Mouse (Mus musculus): Measurements from ENCODE around the gene Asb6.
A peak's percentile ranks its signal among the peaks of the same experiment; 100 is the strongest.

Asb6 gene

GRCm38 (mm10) chr2:30834373-30835022 lies 4.4 kb upstream of the Asb6 start, which contains the start of gene Prrx2:
TSS of gene Prrx2 (plus strand) at chr2:30834972.
- no peak for DNase-seq (ENCODE audit: low spot score)

GRCm38 (mm10) chr2:30833644-30834043 lies 3.5 kb upstream of the Asb6 start:
- DNase-seq (ENCODE audit: low spot score) = no peak

GRCm38 (mm10) chr2:30829315-30829714 lies 818 bp downstream of the Asb6 start:
- no peak for DNase-seq (ENCODE audit: low spot score)

- DNase-seq (ENCODE audit: low spot score) = peak; percentile 93
These were observed 2.2 kb downstream of the Asb6 start for GRCm38 (mm10) chr2:30827749-30828475.

- peak; percentile 23 for DNase-seq (ENCODE audit: low spot score)
These were observed 3.0 kb downstream of the Asb6 start for GRCm38 (mm10) chr2:30826825-30827748.

GRCm38 (mm10) chr2:30823385-30824153 lies 6.6 kb downstream of the Asb6 start:
- peak; percentile 68 for DNase-seq (ENCODE audit: low spot score)

GRCm38 (mm10) chr2:30822460-30822859 lies 7.7 kb downstream of the Asb6 start:
- no peak for DNase-seq (ENCODE audit: low spot score)

GRCm38 (mm10) chr2:30821073-30821472 lies 9.1 kb downstream of the Asb6 start:
- no peak for DNase-seq (ENCODE audit: low spot score)

- no peak for DNase-seq (ENCODE audit: low spot score)
These were observed 10.3 kb downstream of the Asb6 start for GRCm38 (mm10) chr2:30819873-30820272.

- no peak for DNase-seq (ENCODE audit: low spot score)
These were observed 13.8 kb downstream of the Asb6 start for GRCm38 (mm10) chr2:30816383-30816782.

GRCm38 (mm10) chr2:30810573-30810972 lies 19.6 kb downstream of the Asb6 start:
- no peak for DNase-seq (ENCODE audit: low spot score)

- no peak for DNase-seq (ENCODE audit: low spot score)
These were observed 20.6 kb downstream of the Asb6 start for GRCm38 (mm10) chr2:30809503-30809902.

- no peak for DNase-seq (ENCODE audit: low spot score)
These were observed 21.9 kb downstream of the Asb6 start for GRCm38 (mm10) chr2:30808296-30808655.

GRCm38 (mm10) chr2:30807648-30808295 lies 22.4 kb downstream of the Asb6 start, which contains the start of gene Ntmt1:
TSS of gene Ntmt1 (plus strand) at chr2:30807826.
- DNase-seq (ENCODE audit: low spot score) = peak; percentile 100

- no peak for DNase-seq (ENCODE audit: low spot score)
These were observed 22.9 kb downstream of the Asb6 start for GRCm38 (mm10) chr2:30807147-30807647.

GRCm38 (mm10) chr2:30805983-30806382 lies 24.1 kb downstream of the Asb6 start:
- DNase-seq (ENCODE audit: low spot score) = no peak

GRCm38 (mm10) chr2:30803604-30804003 lies 26.5 kb downstream of the Asb6 start, which contains the start of gene 1700001O22Rik:
TSS of gene 1700001O22Rik (minus strand) at chr2:30803661.
- no peak for DNase-seq (ENCODE audit: low spot score)

GRCm38 (mm10) chr2:30801067-30801852 lies 28.9 kb downstream of the Asb6 start:
- DNase-seq (ENCODE audit: low spot score) = no peak

GRCm38 (mm10) chr2:30800671-30801066 lies 29.5 kb downstream of the Asb6 start:
- DNase-seq (ENCODE audit: low spot score) = no peak

GRCm38 (mm10) chr2:30799456-30799855 lies 30.7 kb downstream of the Asb6 start:
- DNase-seq (ENCODE audit: low spot score) = no peak
